Mouse (Mus musculus): ENCODE results near the gene Pla2g2d.

Pla2g2d gene

GRCm38 (mm10) chr4:138827147-138827546 is 51.6 kb downstream of the Pla2g2d start:
- DNase-seq (ENCODE audit: low spot score), result no peak
